In the genomic region with DNA sequence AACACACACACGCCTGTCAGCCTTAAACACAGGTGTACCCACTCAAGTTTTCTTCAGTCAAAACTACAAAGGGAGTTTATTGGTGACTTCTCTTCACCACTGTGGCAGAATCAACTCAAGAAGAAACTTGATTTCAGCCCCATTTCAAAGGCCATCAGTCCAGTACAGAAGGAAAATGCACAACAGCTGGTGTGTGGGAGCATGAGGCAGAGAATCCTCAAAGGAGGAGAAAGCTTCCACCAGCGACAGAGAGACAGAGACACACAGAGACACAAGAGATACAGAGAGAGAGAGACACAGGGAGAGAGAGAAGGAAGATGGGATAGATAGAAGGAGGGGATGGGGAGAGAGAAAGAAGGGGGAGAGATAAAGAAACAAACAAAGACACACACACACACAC, we compare ENCODE assay signal across 31 mouse cellular contexts. TPM values are rescaled to one million over a fixed set of nuclear protein-coding genes. Genes with fewer than 3 reads are reported as not detected.
"Had no signal": no experiment of that assay in that cellular context is flagged by ENCODE, and none has a peak within 500 bp of the region (broad histone marks: within the 10 kb centered on the region; RNA-seq: fewer than 3 reads in every experiment).

No protein-coding gene starts in this region.

- ATAC-seq: hindbrain, embryonic 16.5 days; hindbrain, postnatal 0 days; inflammation-experienced regulatory T-cells, adult 6 months; intestine, embryonic 15.5 days; intestine, embryonic 16.5 days; intestine, postnatal 0 days had no signal

- DNase-seq: heart, postnatal 10 days; heart, postnatal 14 days; heart, postnatal 36 days; heart, postnatal 4 days; kidney, adult 11 months; kidney, adult 18-20 months; kidney, adult 2 months; kidney, adult 8-10 months; kidney, adult 9 months; kidney, postnatal 10 days; kidney, postnatal 14 days; kidney, postnatal 25 days; kidney, postnatal 36 days; kidney, postnatal 4 days; layer of hippocampus, adult 9-11 months; layer of hippocampus, postnatal 36 days had no signal

RNA-seq across cellular contexts. Expression of gene Cldn24, which starts 19.6 kb away (rescaled TPM):
- total RNA-seq: heart, postnatal 10 days; heart, postnatal 14 days; heart, postnatal 25 days; heart, postnatal 36 days; heart, postnatal 4 days; hematopoietic stem cell, adult 5-6 weeks; hindbrain, postnatal 0 days; layer of hippocampus, adult 18-20 months; layer of hippocampus, adult 2 months; layer of hippocampus, adult 8-10 months; layer of hippocampus, postnatal 10 days; layer of hippocampus, postnatal 14 days; layer of hippocampus, postnatal 25 days; layer of hippocampus, postnatal 36 days; left cerebral cortex, adult 18-20 months had no signal

RNA-seq across cellular contexts. Expression of gene Cldn22, which starts 21.9 kb away (rescaled TPM):
- total RNA-seq: heart, postnatal 10 days; heart, postnatal 14 days; heart, postnatal 25 days; heart, postnatal 36 days; heart, postnatal 4 days; hematopoietic stem cell, adult 5-6 weeks; hindbrain, postnatal 0 days had no signal
